40 mouse cellular contexts compared by ENCODE assay signal in the genomic region with DNA sequence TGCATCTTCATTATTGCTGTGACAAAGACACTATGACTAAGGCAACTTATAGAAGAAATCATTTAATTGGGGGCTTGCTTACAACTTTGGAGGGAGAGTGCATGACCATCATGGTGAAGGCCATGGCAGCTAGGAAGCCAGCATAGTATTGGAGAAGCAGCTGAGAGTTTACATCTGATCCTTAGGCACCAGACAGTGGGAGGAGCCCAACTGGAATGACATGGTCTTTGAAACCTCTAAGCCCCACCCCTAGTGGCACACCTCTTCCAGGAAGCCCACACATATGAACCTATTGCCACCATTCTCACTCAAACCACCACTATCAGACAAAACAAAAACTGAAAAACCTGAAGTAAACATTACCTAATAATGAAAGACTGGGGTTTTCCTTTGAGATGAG. TPM values are rescaled to one million over a fixed set of nuclear protein-coding genes. Genes with fewer than 3 reads are reported as not detected.
"Had no signal": no experiment of that assay in that cellular context is flagged by ENCODE, and none has a peak within 500 bp of the region (broad histone marks: within the 10 kb centered on the region; RNA-seq: fewer than 3 reads in every experiment).

No protein-coding gene starts in this region.

- H3K9me3 ChIP-seq: limb, embryonic 10.5 days; limb, embryonic 12.5 days; limb, embryonic 13.5 days; limb, embryonic 15.5 days; liver, embryonic 12.5 days; liver, embryonic 13.5 days; liver, embryonic 15.5 days; lung, embryonic 15.5 days; midbrain, embryonic 10.5 days; midbrain, embryonic 12.5 days; midbrain, embryonic 13.5 days; midbrain, embryonic 15.5 days had no signal

- H3K36me3 ChIP-seq: limb, embryonic 10.5 days; limb, embryonic 12.5 days; limb, embryonic 13.5 days; limb, embryonic 15.5 days; liver, embryonic 12.5 days; liver, embryonic 13.5 days; liver, embryonic 15.5 days; lung, embryonic 15.5 days; midbrain, embryonic 10.5 days; midbrain, embryonic 12.5 days; midbrain, embryonic 13.5 days; midbrain, embryonic 15.5 days had no signal

- H3K4me1 ChIP-seq: limb, embryonic 10.5 days; limb, embryonic 12.5 days; limb, embryonic 13.5 days; limb, embryonic 15.5 days; liver, embryonic 12.5 days; liver, embryonic 13.5 days; liver, embryonic 15.5 days; lung, embryonic 15.5 days; midbrain, embryonic 10.5 days; midbrain, embryonic 12.5 days; midbrain, embryonic 13.5 days; midbrain, embryonic 15.5 days had no signal

- H3K27ac ChIP-seq: limb, embryonic 10.5 days; limb, embryonic 12.5 days; limb, embryonic 13.5 days; limb, embryonic 15.5 days; liver, embryonic 12.5 days; liver, embryonic 13.5 days; liver, embryonic 14.5 days; liver, embryonic 15.5 days; lung, embryonic 15.5 days; macrophage; midbrain, embryonic 10.5 days; midbrain, embryonic 12.5 days; midbrain, embryonic 13.5 days; midbrain, embryonic 15.5 days had no signal

- DNase-seq: left cerebral cortex, postnatal 4 days; liver; liver, embryonic 13.5 days; liver, postnatal 0 days; lung, adult 18-20 months; lung, adult 2 months; lung, embryonic 14.5 days; lung, postnatal 10 days; lung, postnatal 14 days; lung, postnatal 36 days; lung, postnatal 4 days; midbrain, embryonic 14.5 days had no signal

- H3K4me3 ChIP-seq: limb, embryonic 10.5 days; limb, embryonic 12.5 days; limb, embryonic 13.5 days; limb, embryonic 15.5 days; liver, embryonic 12.5 days; liver, embryonic 13.5 days; liver, embryonic 15.5 days; lung, embryonic 15.5 days; megakaryocyte, embryonic 14.5 days; midbrain, embryonic 10.5 days; midbrain, embryonic 12.5 days; midbrain, embryonic 13.5 days; midbrain, embryonic 15.5 days; myocyte had no signal

- H3K27me3 ChIP-seq: limb, embryonic 13.5 days; limb, embryonic 15.5 days; liver, embryonic 12.5 days; liver, embryonic 13.5 days; liver, embryonic 15.5 days; lung, embryonic 15.5 days; midbrain, embryonic 12.5 days; midbrain, embryonic 13.5 days; midbrain, embryonic 15.5 days had no signal

RNA-seq across cellular contexts. Expression of gene 4930524B15Rik, which starts 5.3 kb away (rescaled TPM):
- total RNA-seq: left cerebral cortex, adult 8-10 months; left cerebral cortex, postnatal 14 days; left cerebral cortex, postnatal 25 days; left cerebral cortex, postnatal 4 days; liver, adult 2 months; megakaryocyte progenitor cell, adult 5-6 weeks; megakaryocyte, adult 5-6 weeks; megakaryocyte-erythroid progenitor cell, adult 5-6 weeks; midbrain, postnatal 0 days; monocyte, adult 5-6 weeks had no signal
- polyA plus RNA-seq: limb, embryonic 12.5 days; limb, embryonic 15.5 days; liver, adult 2 months; liver, embryonic 11.5 days; liver, embryonic 12.5 days; liver, embryonic 13.5 days; liver, embryonic 14.5 days; liver, embryonic 15.5 days; liver, embryonic 16.5 days; liver, postnatal 0 days; lung, embryonic 14.5 days; lung, embryonic 15.5 days; lung, embryonic 16.5 days; macrophage; myocyte; neural tube, embryonic 11.5 days had no signal

RNA-seq across cellular contexts. Expression of gene Nsg2, which starts 40.2 kb away (rescaled TPM):
- polyA plus RNA-seq: liver, postnatal 0 days; macrophage had no signal
